9 mouse cellular contexts compared by ENCODE assay signal in the genomic region with DNA sequence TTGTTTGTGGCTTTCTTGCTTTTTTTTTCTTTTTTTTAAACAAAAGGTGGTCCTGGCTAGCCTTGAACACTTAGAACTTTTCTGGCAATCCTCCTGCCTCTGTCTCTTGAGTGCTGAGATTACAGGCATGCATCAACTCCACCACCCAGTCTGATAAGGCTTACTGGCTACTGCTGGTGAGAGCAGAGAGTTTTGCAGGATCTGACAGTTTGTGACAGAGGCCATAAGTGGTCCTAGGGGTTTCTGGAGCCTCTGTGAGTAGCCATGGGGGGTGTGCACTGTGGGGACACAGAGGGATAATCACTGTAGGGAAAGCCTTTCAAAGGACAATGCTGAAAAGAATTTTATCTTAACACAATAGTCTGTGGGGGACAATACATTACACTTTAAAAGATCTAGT.
A peak's percentile ranks its signal among the peaks of the same experiment; 100 is the strongest.
DNase-seq lines count a peak whose midpoint lies in the region; ATAC-seq lines count a peak whose summit lies in the region.
"Had no signal": no experiment of that assay in that cellular context is flagged by ENCODE, and none has a peak within 500 bp of the region (broad histone marks: within the 10 kb centered on the region; RNA-seq: fewer than 3 reads in every experiment).

No protein-coding gene starts in this region.

- H3K4me2 ChIP-seq in heart, embryonic 15.5 days: peak overlapping the region; percentile 74
- H3K4me2 ChIP-seq in embryonic facial prominence, embryonic 12.5 days (replicated peaks): peak overlapping the region; percentile 59
- H3K4me2 ChIP-seq in intestine, embryonic 14.5 days (ENCODE audit: low read length): peak overlapping the region; percentile 68
- peak overlapping the region; percentile 95 for H3K4me2 ChIP-seq in midbrain, embryonic 15.5 days

- no peaks in the 10 kb centered on the region for H3K27me3 ChIP-seq in heart, embryonic 15.5 days
- 0 out of 2 replicates have a peak, but pooled peaks cover 7% of the 10 kb centered on the region for H3K27me3 ChIP-seq in embryonic facial prominence, embryonic 12.5 days
- no peaks in the 10 kb centered on the region for H3K27me3 ChIP-seq in intestine, embryonic 14.5 days (replicated peaks; ENCODE audit: control insufficient read depth, insufficient read depth, low read length)
- peaks cover 13% of the 10 kb centered on the region for H3K27me3 ChIP-seq in midbrain, embryonic 15.5 days (replicated peaks)

- no peaks in the 10 kb centered on the region for H3K9me3 ChIP-seq in heart, embryonic 15.5 days (replicated peaks)
- H3K9me3 ChIP-seq in embryonic facial prominence, embryonic 12.5 days: no peaks in the 10 kb centered on the region
- no peaks in the 10 kb centered on the region for H3K9me3 ChIP-seq in intestine, embryonic 14.5 days (ENCODE audit: control insufficient read depth, low read length)
- no peaks in the 10 kb centered on the region for H3K9me3 ChIP-seq in midbrain, embryonic 15.5 days
- H3K9me3 ChIP-seq: megakaryocyte, embryonic 14.5 days had no signal

- peaks cover 39% of the 10 kb centered on the region for H3K4me1 ChIP-seq in heart, embryonic 15.5 days (replicated peaks)
- H3K4me1 ChIP-seq in embryonic facial prominence, embryonic 12.5 days: peaks cover 21% of the 10 kb centered on the region
- H3K4me1 ChIP-seq in intestine, embryonic 14.5 days (replicated peaks; ENCODE audit: control insufficient read depth, insufficient read depth, low read length): peaks cover 25% of the 10 kb centered on the region
- peaks cover 14% of the 10 kb centered on the region for H3K4me1 ChIP-seq in midbrain, embryonic 15.5 days

- no peak for ATAC-seq in heart, embryonic 15.5 days (replicated peaks; ENCODE audit: insufficient number of reproducible peaks, insufficient read depth, low FRiP score, low read depth)
- ATAC-seq in embryonic facial prominence, embryonic 12.5 days (ENCODE audit: insufficient number of reproducible peaks, insufficient read depth, low FRiP score, low TSS enrichment): no peak
- ATAC-seq in intestine, embryonic 14.5 days (replicated peaks; ENCODE audit: low FRiP score, low TSS enrichment, low read depth): no peak
- ATAC-seq in midbrain, embryonic 15.5 days (replicated peaks): no peak

- no peak for DNase-seq in heart, adult 8-10 months (ENCODE audit: low spot score)
- DNase-seq in intestine, embryonic 14.5 days (ENCODE audit: low spot score): no peak
- DNase-seq in right cerebral cortex, postnatal 14 days: no peak
- DNase-seq in left cerebral cortex, adult 9 months (ENCODE audit: low spot score in 2 of 2): no peak
- no peak for DNase-seq in layer of hippocampus, postnatal 10 days (ENCODE audit: low spot score in 2 of 2)

- H3K36me3 ChIP-seq in heart, embryonic 15.5 days: no peaks in the 10 kb centered on the region
- H3K36me3 ChIP-seq in embryonic facial prominence, embryonic 12.5 days: no peaks in the 10 kb centered on the region
- H3K36me3 ChIP-seq in intestine, embryonic 14.5 days (ENCODE audit: control insufficient read depth, insufficient read depth, low read length): peaks cover 8% of the 10 kb centered on the region; the same call in 1 of the 2 replicates
- H3K36me3 ChIP-seq in midbrain, embryonic 15.5 days (replicated peaks): no peaks in the 10 kb centered on the region

- peak overlapping the region; percentile 97 for H3K27ac ChIP-seq in heart, embryonic 15.5 days
- peak overlapping the region; percentile 79; the same call in 1 of the 2 replicates for H3K27ac ChIP-seq in embryonic facial prominence, embryonic 12.5 days
- peak overlapping the region; percentile 84; the same call in 1 of the 2 replicates for H3K27ac ChIP-seq in intestine, embryonic 14.5 days (ENCODE audit: low read depth)
- no peak overlapping the region for H3K27ac ChIP-seq in midbrain, embryonic 15.5 days

- H3K9ac ChIP-seq in heart, embryonic 15.5 days: peak overlapping the region; percentile 86; the same call in 1 of the 2 replicates
- H3K9ac ChIP-seq in embryonic facial prominence, embryonic 12.5 days: peak overlapping the region; percentile 61; the same call in 1 of the 2 replicates
- peak overlapping the region; percentile 80; the same call in 1 of the 2 replicates for H3K9ac ChIP-seq in intestine, embryonic 14.5 days (ENCODE audit: low read length)
- no peak overlapping the region; the same call in 1 of the 2 replicates for H3K9ac ChIP-seq in midbrain, embryonic 15.5 days

- peak overlapping the region; percentile 72 for H3K4me3 ChIP-seq in heart, embryonic 15.5 days
- peak overlapping the region; percentile 52; the same call in 1 of the 2 replicates for H3K4me3 ChIP-seq in embryonic facial prominence, embryonic 12.5 days
- peak overlapping the region; percentile 56; the same call in 1 of the 2 replicates for H3K4me3 ChIP-seq in intestine, embryonic 14.5 days (ENCODE audit: low read depth, low read length)
- H3K4me3 ChIP-seq in midbrain, embryonic 15.5 days: peak overlapping the region; percentile 78
